Mouse (Mus musculus) kidney, adult 2 months (tissue): ENCODE data around the gene Sag. TPM values are rescaled to one million over a fixed set of nuclear protein-coding genes. Genes with fewer than 3 reads are reported as not detected.

Experiments
- DNase-seq: peaks from one replicate; pipeline ENCODE4 v3.0.0; 2021
- H3K27ac ChIP-seq: fragments of 200-500 bp; 2 replicates; pipeline ENCODE4 v1.5.1; 2012; ENCODE audit warnings: low read depth, low read length, control low read depth, inconsistent platforms; ENCODE audit not compliant: insufficient read depth
- H3K27me3 ChIP-seq: fragments of 200-500 bp; replicated peaks from 2 replicates; pipeline ENCODE4 v1.6.1; 2012; ENCODE audit warnings: mild to moderate bottlenecking, moderate library complexity, low read length, inconsistent platforms; ENCODE audit not compliant: control insufficient read depth, insufficient read depth
- H3K36me3 ChIP-seq: fragments of 200-500 bp; 2 replicates; pipeline ENCODE4 v1.6.1; 2012; ENCODE audit warnings: mild to moderate bottlenecking, moderate library complexity, low read length, inconsistent platforms; ENCODE audit not compliant: control insufficient read depth, insufficient read depth
- H3K4me1 ChIP-seq: fragments of 200-500 bp; 2 replicates; pipeline ENCODE4 v1.6.1; 2011; ENCODE audit warnings: low read length; ENCODE audit not compliant: control insufficient read depth, insufficient read depth
- H3K4me3 ChIP-seq: fragments of 200-500 bp; 2 replicates; pipeline ENCODE4 v1.5.1; 2011; ENCODE audit warnings: mild to moderate bottlenecking, low read depth, low read length, control low read depth; ENCODE audit not compliant: insufficient read depth
- CTCF ChIP-seq: fragments of 200-500 bp; conservative IDR thresholded peaks from 2 replicates; pipeline ENCODE4 v1.5.1; 2011; ENCODE audit warnings: low read depth, mild to moderate bottlenecking, control low read depth, low read length, moderate library complexity, mixed read lengths; ENCODE audit not compliant: insufficient read depth, insufficient read length
- POLR2A ChIP-seq: fragments of 200-500 bp; IDR thresholded peaks from one replicate; pipeline ENCODE4 v1.6.1; 2011; ENCODE audit warnings: low read depth, low read length, control low read depth
- WGBS: fragments of 180-500 bp; shearing (Covaris S2); methylation state at CpG from one replicate; pipeline ENCODE4 v1.1.7; 2018; 5-methylcytosine and 5-hydroxymethylcytosine counted together
- polyA plus RNA-seq: library from polyadenylated mRNA; depleted of rRNA; stranded (reverse); fragments of >200 nt; gene quantifications from 2 replicates; pipeline ENCODE4 v1.2.3, GENCODE M21; 2012

Gene Sag
- polyA plus RNA-seq, 1 experiment: 0.34 TPM

- Histone ChIP-seq H3K27me3 (no peaks in the 10 kb centered on the region), H3K36me3 (no peaks in the 10 kb centered on the region), H3K27ac (no peak overlapping the region), H3K4me3 (peak overlapping the region; percentile 89), H3K4me1 (peaks cover 25% of the 10 kb centered on the region)
- no peak for DNase-seq
- 21% methylated on average over 6 of the region's 6 CpGs for WGBS
- TF ChIP-seq CTCF (no peak), POLR2A (no peak)
These were observed 50.9 kb downstream of the Sag start for GRCm38 (mm10) chr1:87854411-87854810.

- no peak for TF ChIP-seq CTCF
- TF ChIP-seq POLR2A: no peak
These were observed 51.4 kb downstream of the Sag start for GRCm38 (mm10) chr1:87854851-87855251.

GRCm38 (mm10) chr1:87855522-87855921, 52.0 kb downstream of the Sag start:
- H3K27me3 ChIP-seq: no peaks in the 10 kb centered on the region
- no peak for DNase-seq
- H3K4me3 ChIP-seq: no peak overlapping the region
- H3K4me1 ChIP-seq: peaks cover 26% of the 10 kb centered on the region
- no peaks in the 10 kb centered on the region for H3K36me3 ChIP-seq
- no peak overlapping the region for H3K27ac ChIP-seq
- WGBS: 93% methylated on average over 1 of the region's 1 CpGs
- TF ChIP-seq CTCF (no peak), POLR2A (no peak)

More at GRCm38 (mm10) chr1:87854851-87855251, 51.4 kb downstream of the Sag start:
- no peak overlapping the region for H3K27ac ChIP-seq
- DNase-seq: no peak
- WGBS: 37% methylated on average over 2 of the region's 2 CpGs
- H3K36me3 ChIP-seq: no peaks in the 10 kb centered on the region
- H3K27me3 ChIP-seq: no peaks in the 10 kb centered on the region
- H3K4me1 ChIP-seq: peaks cover 26% of the 10 kb centered on the region
- H3K4me3 ChIP-seq: 0 out of 2 replicates have a peak overlapping the region, but pooled peaks have one; percentile 2

DNA sequence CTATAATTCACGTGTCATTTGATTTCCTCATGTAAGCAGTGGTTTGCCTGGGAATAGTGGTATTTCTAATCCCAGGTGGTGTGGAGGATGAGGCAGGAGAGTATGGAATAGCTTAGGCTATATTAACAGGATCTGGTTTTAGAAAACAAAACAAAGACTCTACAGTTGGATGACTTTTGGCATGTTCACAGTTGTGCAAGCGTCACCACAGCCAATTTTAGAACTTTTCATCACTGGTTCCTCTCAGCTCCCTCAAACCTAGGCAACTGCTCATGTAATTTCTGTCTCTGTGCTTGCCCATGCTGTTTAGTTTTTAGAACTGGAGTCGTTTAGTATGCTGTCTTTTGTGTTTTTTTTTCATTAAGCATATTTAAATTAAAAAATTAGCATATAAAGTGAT, 53.3 kb downstream of the Sag start:
- Histone ChIP-seq H3K4me1 (peaks cover 27% of the 10 kb centered on the region), H3K27me3 (no peaks in the 10 kb centered on the region), H3K36me3 (no peaks in the 10 kb centered on the region), H3K27ac (no peak overlapping the region), H3K4me3 (no peak overlapping the region)
- TF ChIP-seq POLR2A: no peak
- TF ChIP-seq CTCF: no peak
- WGBS: 51% methylated on average over 3 of the region's 3 CpGs
- peak; percentile 40 for DNase-seq

DNA sequence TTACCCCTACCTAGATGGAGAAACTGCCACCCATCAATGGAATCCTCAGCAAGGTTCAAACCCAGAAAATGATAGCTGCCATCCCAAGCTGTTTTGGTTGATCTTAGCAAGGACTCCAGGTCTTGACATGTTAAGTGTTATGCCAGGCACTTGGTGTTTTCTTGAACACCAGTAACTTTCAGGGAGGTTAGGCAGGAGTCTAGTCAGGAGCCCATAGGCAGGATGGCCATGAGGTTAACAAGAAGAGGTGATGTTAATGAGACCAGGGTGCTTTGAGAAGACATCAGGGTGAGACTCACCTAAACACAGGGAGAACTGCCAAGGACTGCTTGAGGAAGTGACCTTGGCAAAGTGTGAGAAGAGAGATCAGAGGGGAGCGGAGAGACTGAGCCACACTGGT, 54.6 kb downstream of the Sag start:
- H3K27ac ChIP-seq: peak overlapping the region; percentile 47
- DNase-seq: no peak
- H3K27me3 ChIP-seq: no peaks in the 10 kb centered on the region
- no peaks in the 10 kb centered on the region for H3K36me3 ChIP-seq
- TF ChIP-seq POLR2A (no peak), CTCF (no peak)
- peaks cover 33% of the 10 kb centered on the region for H3K4me1 ChIP-seq
- WGBS: 70% methylated on average over 1 of the region's 1 CpGs
- no peak overlapping the region for H3K4me3 ChIP-seq

DNA sequence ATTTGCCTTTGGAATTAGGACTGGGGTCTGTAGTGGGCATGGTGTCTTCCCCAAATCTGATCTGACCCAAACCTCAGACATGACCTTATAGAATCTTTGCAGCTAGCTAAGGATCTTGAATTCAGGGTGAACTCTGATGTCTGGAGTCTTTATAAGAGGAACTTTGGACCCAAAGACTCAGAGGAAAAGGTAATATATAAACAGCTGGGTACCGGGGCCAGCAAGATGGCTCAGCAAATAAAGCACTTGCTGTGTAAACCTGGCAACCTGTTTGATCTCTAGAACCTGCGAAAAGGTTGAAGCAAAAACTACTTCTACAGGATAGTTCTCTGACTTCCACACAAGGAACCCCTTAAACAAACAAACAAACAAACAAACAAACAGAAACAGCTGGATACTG, 55.0 kb downstream of the Sag start:
- WGBS: 47% methylated on average over 2 of the region's 2 CpGs
- peak overlapping the region; percentile 47 for H3K27ac ChIP-seq
- peak; percentile 83 for DNase-seq

DNA sequence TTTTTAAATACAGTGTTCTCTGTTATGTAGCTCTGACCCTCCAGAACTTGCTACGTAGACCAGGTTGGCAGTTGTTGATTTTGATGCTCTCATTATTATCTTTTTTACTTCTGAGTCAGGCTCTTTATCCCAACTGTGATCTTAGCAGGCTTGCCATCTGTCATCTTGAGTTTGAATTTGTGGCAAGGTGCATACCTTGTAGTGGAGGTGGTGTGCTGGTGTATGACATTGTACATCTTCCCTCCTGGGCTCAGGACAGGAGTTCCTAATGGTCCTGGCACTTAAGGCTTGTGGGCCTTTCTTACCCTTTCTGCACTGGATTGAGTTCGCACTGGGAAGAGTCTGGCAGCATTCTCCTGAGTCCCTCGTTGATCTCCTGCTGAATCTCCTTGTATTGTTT, 60.1 kb downstream of the Sag start:
- Histone ChIP-seq H3K27ac (no peak overlapping the region), H3K36me3 (no peaks in the 10 kb centered on the region), H3K4me1 (peaks cover 33% of the 10 kb centered on the region), H3K4me3 (no peak overlapping the region), H3K27me3 (no peaks in the 10 kb centered on the region)
- no peak for TF ChIP-seq CTCF
- DNase-seq: no peak
- 78% methylated on average over 3 of the region's 3 CpGs for WGBS

More for the DNA sequence above, 55.0 kb downstream of the Sag start:
- no peaks in the 10 kb centered on the region for H3K36me3 ChIP-seq
- peaks cover 36% of the 10 kb centered on the region for H3K4me1 ChIP-seq
- no peaks in the 10 kb centered on the region for H3K27me3 ChIP-seq
- H3K4me3 ChIP-seq: no peak overlapping the region
- TF ChIP-seq CTCF (no peak), POLR2A (no peak)

GRCm38 (mm10) chr1:87864889-87865288, 61.4 kb downstream of the Sag start:
- no peaks in the 10 kb centered on the region for H3K27me3 ChIP-seq
- peaks cover 30% of the 10 kb centered on the region for H3K4me1 ChIP-seq
- no peaks in the 10 kb centered on the region for H3K36me3 ChIP-seq
- no peak overlapping the region for H3K27ac ChIP-seq
- H3K4me3 ChIP-seq: no peak overlapping the region
- no peak for DNase-seq
- no peak for TF ChIP-seq POLR2A
- TF ChIP-seq CTCF: no peak
